Mouse (Mus musculus): ENCODE data around the gene Lmtk3. TPM values are rescaled to one million over a fixed set of nuclear protein-coding genes. Genes with fewer than 3 reads are reported as not detected.

Gene Lmtk3
- polyA plus RNA-seq, 1 experiment from 2014 or later = 17.2 TPM

- peaks cover 43% of the 10 kb centered on the region for H3K4me1 ChIP-seq (replicated peaks)
- peaks cover 35% of the 10 kb centered on the region for H3K36me3 ChIP-seq
- H3K27ac ChIP-seq (replicated peaks) = peak overlapping the region; percentile 98
- H3K9ac ChIP-seq = peak overlapping the region; percentile 97
- ATAC-seq (ENCODE audit: low read depth) = peak; percentile 52
- peak overlapping the region; percentile 92 for H3K4me2 ChIP-seq
- 1% methylated on average over 39 of the region's 42 CpGs for WGBS
- peak overlapping the region; percentile 83 for H3K4me3 ChIP-seq
- no peaks in the 10 kb centered on the region for H3K9me3 ChIP-seq
- H3K27me3 ChIP-seq = peaks cover 6% of the 10 kb centered on the region
Measured at GRCm38 (mm10) chr7:45785388-45786135, 2.0 kb downstream of the Lmtk3 start.

- Histone ChIP-seq H3K4me1 (replicated peaks) (peaks cover 43% of the 10 kb centered on the region), H3K4me2 (peak overlapping the region; percentile 92), H3K9ac (peak overlapping the region; percentile 97), H3K36me3 (peaks cover 41% of the 10 kb centered on the region), H3K4me3 (peak overlapping the region; percentile 83), H3K27ac (replicated peaks) (peak overlapping the region; percentile 98), H3K9me3 (no peaks in the 10 kb centered on the region), H3K27me3 (peaks cover 6% of the 10 kb centered on the region)
- WGBS = 1% methylated on average over 14 of the region's 14 CpGs
- peak; percentile 37 for ATAC-seq (ENCODE audit: low read depth)
Measured at GRCm38 (mm10) chr7:45786136-45786578, 2.6 kb downstream of the Lmtk3 start.

- WGBS = 6% methylated on average over 17 of the region's 17 CpGs
- Histone ChIP-seq H3K4me1 (replicated peaks) (peaks cover 43% of the 10 kb centered on the region), H3K27me3 (peaks cover 6% of the 10 kb centered on the region), H3K9me3 (no peaks in the 10 kb centered on the region), H3K4me2 (peak overlapping the region; percentile 92), H3K9ac (peak overlapping the region; percentile 97), H3K4me3 (peak overlapping the region; percentile 83), H3K36me3 (peaks cover 48% of the 10 kb centered on the region), H3K27ac (replicated peaks) (peak overlapping the region; percentile 98)
- peak; percentile 14; the same call in 1 of the 2 replicates for ATAC-seq (ENCODE audit: low read depth)
Measured at GRCm38 (mm10) chr7:45786661-45787413, 3.3 kb downstream of the Lmtk3 start.

- H3K27me3 ChIP-seq = peaks cover 3% of the 10 kb centered on the region
Measured at GRCm38 (mm10) chr7:45787642-45788041, 4.1 kb downstream of the Lmtk3 start.

GRCm38 (mm10) chr7:45790721-45791120 is 7.2 kb downstream of the Lmtk3 start:
- Histone ChIP-seq H3K4me3 (no peak overlapping the region), H3K4me1 (replicated peaks) (peaks cover 26% of the 10 kb centered on the region), H3K9me3 (no peaks in the 10 kb centered on the region), H3K27me3 (peaks cover 21% of the 10 kb centered on the region), H3K4me2 (no peak overlapping the region), H3K9ac (no peak overlapping the region), H3K27ac (replicated peaks) (no peak overlapping the region), H3K36me3 (peaks cover 86% of the 10 kb centered on the region)
- WGBS = 77% methylated on average over 6 of the region's 6 CpGs
- no peak for ATAC-seq (ENCODE audit: low read depth)

More at GRCm38 (mm10) chr7:45787642-45788041, 4.1 kb downstream of the Lmtk3 start:
- Histone ChIP-seq H3K4me1 (replicated peaks) (peaks cover 43% of the 10 kb centered on the region), H3K9ac (peak overlapping the region; percentile 97; the same call in 1 of the 2 replicates), H3K36me3 (peaks cover 56% of the 10 kb centered on the region), H3K9me3 (no peaks in the 10 kb centered on the region), H3K4me3 (peak overlapping the region; percentile 83), H3K4me2 (peak overlapping the region; percentile 92), H3K27ac (replicated peaks) (peak overlapping the region; percentile 7; the same call in 1 of the 2 replicates)
- 86% methylated on average over 22 of the region's 22 CpGs for WGBS
- ATAC-seq (ENCODE audit: low read depth) = no peak

GRCm38 (mm10) chr7:45791756-45792490 is 8.4 kb downstream of the Lmtk3 start:
- Histone ChIP-seq H3K27ac (replicated peaks) (no peak overlapping the region), H3K4me1 (replicated peaks) (peaks cover 19% of the 10 kb centered on the region), H3K27me3 (peaks cover 33% of the 10 kb centered on the region), H3K4me3 (no peak overlapping the region), H3K36me3 (peaks cover 98% of the 10 kb centered on the region), H3K4me2 (no peak overlapping the region), H3K9ac (no peak overlapping the region), H3K9me3 (no peaks in the 10 kb centered on the region)
- ATAC-seq (ENCODE audit: low read depth) = no peak
- WGBS = 76% methylated on average over 17 of the region's 17 CpGs

- peaks cover 41% of the 10 kb centered on the region for H3K27me3 ChIP-seq
- no peak overlapping the region for H3K27ac ChIP-seq (replicated peaks)
- H3K4me2 ChIP-seq = no peak overlapping the region
- H3K4me3 ChIP-seq = no peak overlapping the region
- ATAC-seq (ENCODE audit: low read depth) = no peak
- no peak overlapping the region for H3K9ac ChIP-seq
- 85% methylated on average over 24 of the region's 24 CpGs for WGBS
- H3K4me1 ChIP-seq (replicated peaks) = peaks cover 19% of the 10 kb centered on the region
- no peaks in the 10 kb centered on the region for H3K9me3 ChIP-seq
- H3K36me3 ChIP-seq = peaks cover 94% of the 10 kb centered on the region
Measured at GRCm38 (mm10) chr7:45793240-45793639, 9.7 kb downstream of the Lmtk3 start.

- ATAC-seq (ENCODE audit: low read depth) = no peak
- no peaks in the 10 kb centered on the region for H3K9me3 ChIP-seq
- H3K27ac ChIP-seq (replicated peaks) = no peak overlapping the region
- no peak overlapping the region for H3K9ac ChIP-seq
- peaks cover 41% of the 10 kb centered on the region for H3K27me3 ChIP-seq
- H3K4me1 ChIP-seq (replicated peaks) = peaks cover 23% of the 10 kb centered on the region
- WGBS = 89% methylated on average over 41 of the region's 44 CpGs
- H3K36me3 ChIP-seq = peaks cover 94% of the 10 kb centered on the region
- H3K4me2 ChIP-seq = no peak overlapping the region
- no peak overlapping the region for H3K4me3 ChIP-seq
Measured at GRCm38 (mm10) chr7:45793969-45794585, 10.5 kb downstream of the Lmtk3 start.

- no peak overlapping the region for H3K4me3 ChIP-seq
- H3K27ac ChIP-seq (replicated peaks) = no peak overlapping the region
- no peak for ATAC-seq (ENCODE audit: low read depth)
- 93% methylated on average over 29 of the region's 29 CpGs for WGBS
- H3K36me3 ChIP-seq = peaks cover 90% of the 10 kb centered on the region
- H3K9me3 ChIP-seq = no peaks in the 10 kb centered on the region
- H3K9ac ChIP-seq = 0 out of 2 replicates have a peak overlapping the region, but pooled peaks have one; percentile 12
- H3K27me3 ChIP-seq = peaks cover 41% of the 10 kb centered on the region
- H3K4me2 ChIP-seq = no peak overlapping the region
- H3K4me1 ChIP-seq (replicated peaks) = peaks cover 23% of the 10 kb centered on the region
Measured at GRCm38 (mm10) chr7:45794971-45795370, 11.4 kb downstream of the Lmtk3 start.

- H3K9me3 ChIP-seq = no peaks in the 10 kb centered on the region
- H3K4me2 ChIP-seq = peak overlapping the region; percentile 56; the same call in 1 of the 2 replicates
- H3K9ac ChIP-seq = peak overlapping the region; percentile 68
- peaks cover 23% of the 10 kb centered on the region for H3K4me1 ChIP-seq (replicated peaks)
- no peak for ATAC-seq (ENCODE audit: low read depth)
- no peak overlapping the region for H3K27ac ChIP-seq (replicated peaks)
- 49% methylated on average over 6 of the region's 6 CpGs for WGBS
- H3K4me3 ChIP-seq = peak overlapping the region; percentile 33; the same call in 1 of the 2 replicates
- peaks cover 88% of the 10 kb centered on the region for H3K36me3 ChIP-seq
- H3K27me3 ChIP-seq = peaks cover 41% of the 10 kb centered on the region
Measured at GRCm38 (mm10) chr7:45796950-45797349, 13.4 kb downstream of the Lmtk3 start.

Measured in neural tube, embryonic 13.5 days (tissue).